Mouse (Mus musculus) MEL (cell line): ENCODE measurements around the gene Htr5b.

Experiments used
- CTCF ChIP-seq, 3 experiments: IDR thresholded peaks in 2 of 3; conservative IDR thresholded peaks in 1 of 3; 2 replicates each; pipeline ENCODE4 v1.5.1; 2011 to 2012; ENCODE audit warnings: low read length in 3 of 3, low read depth in 2 of 3, mild to moderate bottlenecking in 2 of 3, improper control_type of control experiment in 1 of 3, inconsistent platforms in 1 of 3, mixed read lengths in 1 of 3, moderate library complexity in 1 of 3; ENCODE audit not compliant: control insufficient read depth in 1 of 3, insufficient read depth in 1 of 3, poor library complexity in 1 of 3, severe bottlenecking in 1 of 3
- E2F4 ChIP-seq: IDR thresholded peaks from 2 replicates; pipeline ENCODE4 v1.6.1; 2011; ENCODE audit warnings: low read depth, low read length, improper control_type of control experiment, borderline replicate concordance
- EP300 ChIP-seq, 2 experiments: IDR thresholded peaks; 2 replicates each; pipeline ENCODE4 v1.6.1; 2011; ENCODE audit warnings: improper control_type of control experiment in 2 of 2, low read length in 2 of 2, low read depth in 1 of 2, mild to moderate bottlenecking in 1 of 2
- ETS1 ChIP-seq: IDR thresholded peaks from 2 replicates; pipeline ENCODE4 v1.6.1; 2012; ENCODE audit warnings: low read depth, mild to moderate bottlenecking, inconsistent platforms, low read length, improper control_type of control experiment, moderate library complexity
- GATA1 ChIP-seq: IDR thresholded peaks from 2 replicates; pipeline ENCODE4 v1.6.1; 2011; ENCODE audit warnings: low read depth, low read length, improper control_type of control experiment
- JUND ChIP-seq: IDR thresholded peaks from 2 replicates; pipeline ENCODE4 v1.6.1; 2011; ENCODE audit warnings: low read depth, mild to moderate bottlenecking, improper control_type of control experiment, low read length
- MEF2A ChIP-seq: IDR thresholded peaks from 2 replicates; pipeline ENCODE4 v1.6.1; 2014; ENCODE audit warnings: low read depth, mild to moderate bottlenecking, inconsistent platforms, low read length, improper control_type of control experiment; ENCODE audit not compliant: poor library complexity, insufficient replicate concordance, severe bottlenecking; ENCODE audit errors: extremely low read depth
- POLR2AphosphoS2 ChIP-seq: IDR thresholded peaks from 2 replicates; pipeline ENCODE4 v1.6.1; 2011; ENCODE audit warnings: low read length, improper control_type of control experiment
- RAD21 ChIP-seq: IDR thresholded peaks from 2 replicates; pipeline ENCODE4 v1.6.1; 2011; ENCODE audit warnings: mild to moderate bottlenecking, low read depth, low read length, improper control_type of control experiment
- SIN3A ChIP-seq: IDR thresholded peaks from 2 replicates; pipeline ENCODE4 v1.6.1; 2012; ENCODE audit warnings: low read length, improper control_type of control experiment, inconsistent platforms
- UBTF ChIP-seq: IDR thresholded peaks from 2 replicates; pipeline ENCODE4 v1.6.1; 2012; ENCODE audit warnings: low read depth, mild to moderate bottlenecking, inconsistent platforms, low read length, improper control_type of control experiment, moderate library complexity, borderline replicate concordance; ENCODE audit not compliant: insufficient read depth
- USF1 ChIP-seq: IDR thresholded peaks from 2 replicates; pipeline ENCODE4 v1.6.1; 2014; ENCODE audit warnings: low read depth, mild to moderate bottlenecking, inconsistent platforms, low read length, improper control_type of control experiment, moderate library complexity

DNA sequence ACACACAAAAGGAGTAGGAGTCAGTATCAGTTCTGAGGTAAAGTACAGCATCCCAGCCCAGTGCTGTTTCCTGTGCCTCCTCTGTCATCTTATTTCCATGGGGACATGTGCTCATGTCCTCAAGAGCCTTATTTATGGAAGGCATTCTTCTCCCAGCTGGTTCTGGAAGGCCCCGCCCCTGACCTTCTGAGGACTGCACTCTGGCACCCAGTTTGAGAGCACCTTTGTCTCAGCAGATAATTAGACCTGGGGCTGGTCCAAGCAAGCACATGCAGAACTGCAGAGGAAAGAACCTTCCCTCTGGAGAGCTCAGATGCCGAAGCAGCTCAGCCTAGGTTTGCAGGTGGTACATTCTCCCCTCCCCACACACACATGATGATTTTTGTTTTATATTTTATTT is 60.0 kb downstream of the Htr5b start:
- TF ChIP-seq POLR2AphosphoS2 (no peak), CTCF (IDR thresholded peaks at IDR 0.05 in 2 of 3, conservative IDR thresholded peaks at IDR 0.05 in 1 of 3; ENCODE audit: control insufficient read depth in 1 of 3, insufficient read depth in 1 of 3, low read depth in 2 of 3, low read length in 3 of 3, poor library complexity in 1 of 3, severe bottlenecking in 1 of 3) (no peak), RAD21 (no peak), JUND (no peak), GATA1 (no peak), EP300 (IDR thresholded peaks at IDR 0.05; ENCODE audit: low read depth in 1 of 2, low read length in 2 of 2) (no peak), USF1 (no peak), ETS1 (no peak), MEF2A (no peak), E2F4 (no peak), UBTF (no peak), SIN3A (no peak)
